Mouse (Mus musculus): ENCODE measurements around the gene Jph2. TPM values are rescaled to one million over a fixed set of nuclear protein-coding genes. Genes with fewer than 3 reads are reported as not detected.

Gene Jph2
- polyA plus RNA-seq, 1 experiment, result 0.02 TPM

GRCm38 (mm10) chr2:163418841-163419345 is 21.1 kb upstream of the Jph2 start:
- no peak for TF ChIP-seq GATA1 (IDR thresholded peaks at IDR 0.05; ENCODE audit: low read length)

- TF ChIP-seq GATA1 (IDR thresholded peaks at IDR 0.05; ENCODE audit: low read length), result no peak
These were observed 20.0 kb upstream of the Jph2 start for GRCm38 (mm10) chr2:163417830-163418229.

DNA sequence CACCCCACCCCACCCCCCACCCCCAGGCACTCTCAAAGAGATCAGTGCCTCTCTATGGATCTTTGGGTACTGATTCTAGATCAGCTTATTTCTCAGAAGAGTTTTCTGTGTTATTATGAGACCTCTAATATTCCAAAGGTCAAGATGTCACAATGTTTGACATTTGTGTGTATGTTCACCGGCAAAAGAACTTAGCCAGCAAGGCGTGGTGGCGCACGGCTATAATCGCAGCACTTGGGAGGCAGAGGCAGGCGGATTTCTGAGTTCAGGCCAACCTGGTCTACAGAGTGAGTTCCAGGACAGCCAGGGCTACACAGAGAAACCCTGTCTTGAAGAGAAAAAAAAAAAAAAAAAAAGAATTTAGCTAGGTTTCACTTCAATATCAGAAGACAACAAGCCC is 19.2 kb upstream of the Jph2 start:
- TF ChIP-seq GATA1 (IDR thresholded peaks at IDR 0.05; ENCODE audit: low read length), result no peak

DNA sequence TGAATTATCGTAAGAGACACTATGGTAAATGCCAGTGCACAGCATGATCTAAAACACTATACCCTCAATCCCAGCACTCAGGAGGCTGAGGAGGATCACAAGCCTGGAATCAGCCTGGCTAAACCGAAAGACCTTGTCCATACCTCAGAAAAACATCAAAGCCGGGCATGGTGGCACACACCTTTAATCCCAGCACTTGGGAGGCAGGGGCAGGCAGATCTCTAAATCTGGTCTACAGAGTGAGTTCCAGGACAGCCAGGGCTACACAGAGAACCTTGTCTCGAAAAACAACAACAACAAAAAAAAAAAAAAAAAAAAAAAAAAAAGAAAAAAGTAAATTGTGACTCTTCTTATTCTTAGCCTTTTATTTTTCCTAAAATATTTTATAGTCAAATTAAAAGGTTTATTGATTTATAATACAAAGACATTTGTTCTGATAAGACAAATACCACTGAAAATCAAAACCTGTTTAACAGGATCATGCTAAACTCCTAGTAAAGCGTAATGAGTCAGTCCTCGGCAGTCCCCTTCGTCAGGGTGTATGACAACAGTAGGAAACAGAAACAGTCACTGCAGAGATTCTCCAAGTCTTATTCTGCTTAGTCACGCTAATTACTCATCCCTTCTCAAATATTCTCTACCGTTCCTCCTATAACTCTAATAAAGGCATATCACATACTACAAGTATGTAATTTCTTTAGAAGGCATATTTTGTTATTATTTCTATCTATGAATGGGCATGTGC is 15.2 kb upstream of the Jph2 start:
- no peak for TF ChIP-seq GATA1 (IDR thresholded peaks at IDR 0.05; ENCODE audit: low read length)

- TF ChIP-seq GATA1 (IDR thresholded peaks at IDR 0.05; ENCODE audit: low read length), result no peak
These were observed 14.6 kb upstream of the Jph2 start for GRCm38 (mm10) chr2:163412419-163412818.

DNA sequence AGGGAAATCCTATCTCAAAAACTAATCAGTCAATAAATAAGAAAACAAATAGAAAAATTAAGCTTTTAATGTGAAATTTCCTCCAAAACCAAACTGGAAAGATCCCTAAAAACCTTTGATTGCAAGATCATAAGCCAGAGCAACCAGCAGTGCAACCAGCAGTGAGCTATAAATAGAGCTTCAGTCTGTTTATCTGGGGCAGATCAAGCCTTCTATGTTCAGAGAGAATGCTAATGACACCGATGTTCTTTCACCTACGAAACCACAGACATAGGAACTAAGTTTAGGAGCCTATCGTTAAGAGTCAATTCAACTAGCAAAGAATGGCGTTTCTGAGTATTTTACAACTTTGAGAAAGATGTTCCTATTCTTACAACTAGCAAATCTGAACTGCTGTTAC is 14.0 kb upstream of the Jph2 start:
- no peak for TF ChIP-seq GATA1 (IDR thresholded peaks at IDR 0.05; ENCODE audit: low read length)

DNA sequence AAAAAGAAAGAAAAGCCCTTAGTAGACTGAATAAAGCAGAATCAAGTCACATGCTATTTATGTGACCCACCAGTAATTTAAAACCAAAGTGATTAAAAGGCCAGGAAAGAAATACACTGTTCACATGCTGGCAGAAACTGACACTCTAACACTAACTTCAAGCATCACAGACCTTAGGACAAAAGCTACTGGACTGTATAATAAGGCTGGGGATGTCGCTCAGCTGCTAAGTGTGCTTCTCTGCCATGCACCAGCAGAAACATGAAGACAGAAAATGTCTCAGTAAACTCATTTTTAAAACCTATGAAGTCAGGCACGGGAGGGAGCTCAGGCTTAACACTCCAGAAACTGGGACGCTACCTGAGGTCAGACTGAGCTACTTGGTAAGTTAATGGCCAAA is 12.4 kb upstream of the Jph2 start:
- no peak for TF ChIP-seq GATA1 (IDR thresholded peaks at IDR 0.05; ENCODE audit: low read length)

GRCm38 (mm10) chr2:163404037-163404815 is 6.4 kb upstream of the Jph2 start:
- TF ChIP-seq GATA1 (IDR thresholded peaks at IDR 0.05; ENCODE audit: low read length), result no peak

DNA sequence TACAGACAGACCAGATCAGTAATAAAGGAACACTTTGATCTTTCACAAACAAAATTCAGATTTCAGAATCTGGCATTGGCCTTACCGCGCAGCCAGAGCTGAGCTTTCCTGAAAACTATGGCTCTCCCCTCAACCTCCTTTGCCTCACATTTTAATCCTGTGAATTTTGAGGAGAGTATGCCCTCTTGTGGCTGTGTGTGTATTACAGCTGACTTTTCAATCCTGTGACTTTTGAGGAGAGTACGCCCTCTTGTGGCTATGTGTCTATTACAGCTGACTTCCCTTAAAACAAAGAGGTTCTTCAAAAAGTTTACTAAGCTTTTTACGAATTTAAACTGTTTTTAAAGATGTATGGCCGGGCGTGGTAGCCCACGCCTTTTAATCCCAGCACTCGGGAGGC is 3.4 kb upstream of the Jph2 start:
- TF ChIP-seq GATA1 (IDR thresholded peaks at IDR 0.05; ENCODE audit: low read length), result no peak

DNA sequence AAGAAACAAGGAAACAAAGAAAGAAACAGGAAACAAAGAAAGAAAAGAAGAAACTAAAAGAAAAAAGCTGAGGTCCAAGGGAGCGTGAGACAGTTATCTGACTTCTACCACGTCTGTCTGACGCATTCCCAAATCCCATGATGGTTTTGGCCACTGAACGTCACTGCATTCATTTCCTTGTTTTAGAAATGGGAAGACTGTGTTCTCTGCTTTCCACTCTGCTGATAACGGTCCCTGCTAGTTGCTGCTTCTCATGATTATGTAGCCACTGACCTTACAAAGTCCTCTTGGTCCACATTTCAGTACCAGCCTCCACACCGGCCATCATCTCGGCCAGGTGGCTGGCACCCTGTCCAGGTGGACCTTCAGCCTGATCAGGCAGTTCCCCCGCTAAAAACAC is 1.4 kb upstream of the Jph2 start:
- no peak for TF ChIP-seq GATA1 (IDR thresholded peaks at IDR 0.05; ENCODE audit: low read length)

- TF ChIP-seq GATA1 (IDR thresholded peaks at IDR 0.05; ENCODE audit: low read length), result no peak
These were observed 977 bp upstream of the Jph2 start for GRCm38 (mm10) chr2:163398770-163399169.

GRCm38 (mm10) chr2:163397071-163397470 is 722 bp downstream of the Jph2 start:
- no peak for TF ChIP-seq GATA1 (IDR thresholded peaks at IDR 0.05; ENCODE audit: low read length)

- no peak for TF ChIP-seq GATA1 (IDR thresholded peaks at IDR 0.05; ENCODE audit: low read length)
These were observed 2.8 kb downstream of the Jph2 start for GRCm38 (mm10) chr2:163394977-163395376.

GRCm38 (mm10) chr2:163393976-163394375 is 3.8 kb downstream of the Jph2 start:
- no peak for TF ChIP-seq GATA1 (IDR thresholded peaks at IDR 0.05; ENCODE audit: low read length)

DNA sequence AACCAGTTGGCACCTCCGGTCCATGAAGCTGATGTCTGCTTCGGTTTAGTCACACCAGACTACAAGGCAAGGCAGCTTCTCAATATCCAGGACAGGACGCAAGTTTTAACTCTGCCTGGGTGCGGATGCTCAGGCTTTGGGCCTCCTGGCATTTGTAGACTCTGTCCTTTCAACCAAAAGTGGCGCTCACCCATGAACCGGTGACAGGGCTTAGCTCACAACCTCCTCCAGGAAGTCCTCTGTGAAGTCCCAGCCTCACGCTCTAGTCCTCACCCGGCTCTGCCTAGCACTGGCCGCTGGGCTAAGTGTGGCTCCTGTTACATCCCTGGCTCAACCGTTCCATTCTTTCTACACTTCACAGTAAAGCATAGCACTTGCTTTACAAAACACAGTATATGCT is 4.6 kb downstream of the Jph2 start:
- TF ChIP-seq GATA1 (IDR thresholded peaks at IDR 0.05; ENCODE audit: low read length), result no peak

GRCm38 (mm10) chr2:163392436-163392835 is 5.4 kb downstream of the Jph2 start:
- TF ChIP-seq GATA1 (IDR thresholded peaks at IDR 0.05; ENCODE audit: low read length), result no peak

All from G1E-ER4 (cell line).